Mouse (Mus musculus): Measurements from ENCODE around the gene Cpxm2.
A peak's percentile ranks its signal among the peaks of the same experiment; 100 is the strongest.

Gene Cpxm2

GRCm38 (mm10) chr7:132154368-132154961 is at the start of gene Cpxm2:
Gene Cpxm2 (minus strand): TSS chr7:132154739.
- DNase-seq: peak; percentile 47

GRCm38 (mm10) chr7:132204073-132204612 is 49.6 kb upstream of the Cpxm2 start:
- DNase-seq: peak; percentile 56

- no peak for DNase-seq
These were observed 45.1 kb upstream of the Cpxm2 start for GRCm38 (mm10) chr7:132199686-132200085.

GRCm38 (mm10) chr7:132198806-132199205 is 44.3 kb upstream of the Cpxm2 start:
- DNase-seq: peak; percentile 27

- no peak for DNase-seq
These were observed 43.4 kb upstream of the Cpxm2 start for GRCm38 (mm10) chr7:132197817-132198475.

- DNase-seq: no peak
These were observed 42.0 kb upstream of the Cpxm2 start for GRCm38 (mm10) chr7:132196581-132196980.

GRCm38 (mm10) chr7:132193606-132194005 is 39.1 kb upstream of the Cpxm2 start:
- DNase-seq: no peak

- DNase-seq: peak; percentile 57
These were observed 32.9 kb upstream of the Cpxm2 start for GRCm38 (mm10) chr7:132187456-132187855.

- DNase-seq: no peak
These were observed 29.4 kb upstream of the Cpxm2 start for GRCm38 (mm10) chr7:132183892-132184404.

GRCm38 (mm10) chr7:132181586-132182198 is 27.2 kb upstream of the Cpxm2 start:
- no peak for DNase-seq

- no peak for DNase-seq
These were observed 26.5 kb upstream of the Cpxm2 start for GRCm38 (mm10) chr7:132181042-132181441.

GRCm38 (mm10) chr7:132179049-132179448 is 24.5 kb upstream of the Cpxm2 start:
- no peak for DNase-seq

GRCm38 (mm10) chr7:132174787-132175186 is 20.2 kb upstream of the Cpxm2 start:
- DNase-seq: no peak

- no peak for DNase-seq
These were observed 19.8 kb upstream of the Cpxm2 start for GRCm38 (mm10) chr7:132174296-132174695.

- no peak for DNase-seq
These were observed 17.7 kb upstream of the Cpxm2 start for GRCm38 (mm10) chr7:132172220-132172619.

- no peak for DNase-seq
These were observed 17.2 kb upstream of the Cpxm2 start for GRCm38 (mm10) chr7:132171716-132172115.

GRCm38 (mm10) chr7:132169419-132170169 is 15.1 kb upstream of the Cpxm2 start:
- no peak for DNase-seq

GRCm38 (mm10) chr7:132167239-132167638 is 12.7 kb upstream of the Cpxm2 start:
- no peak for DNase-seq

GRCm38 (mm10) chr7:132162254-132162653 is 7.7 kb upstream of the Cpxm2 start:
- DNase-seq: no peak

GRCm38 (mm10) chr7:132158321-132159025 is 3.9 kb upstream of the Cpxm2 start:
- no peak for DNase-seq

- DNase-seq: no peak
These were observed 803 bp downstream of the Cpxm2 start for GRCm38 (mm10) chr7:132153725-132154147.

GRCm38 (mm10) chr7:132145227-132145800 is 9.2 kb downstream of the Cpxm2 start:
- DNase-seq: peak; percentile 36
